Mouse (Mus musculus): Measurements from ENCODE around the gene 1810055G02Rik. TPM values are rescaled to one million over a fixed set of nuclear protein-coding genes. Genes with fewer than 3 reads are reported as not detected.

Gene 1810055G02Rik
- polyA plus RNA-seq, 1 experiment: 44.7 TPM

DNA sequence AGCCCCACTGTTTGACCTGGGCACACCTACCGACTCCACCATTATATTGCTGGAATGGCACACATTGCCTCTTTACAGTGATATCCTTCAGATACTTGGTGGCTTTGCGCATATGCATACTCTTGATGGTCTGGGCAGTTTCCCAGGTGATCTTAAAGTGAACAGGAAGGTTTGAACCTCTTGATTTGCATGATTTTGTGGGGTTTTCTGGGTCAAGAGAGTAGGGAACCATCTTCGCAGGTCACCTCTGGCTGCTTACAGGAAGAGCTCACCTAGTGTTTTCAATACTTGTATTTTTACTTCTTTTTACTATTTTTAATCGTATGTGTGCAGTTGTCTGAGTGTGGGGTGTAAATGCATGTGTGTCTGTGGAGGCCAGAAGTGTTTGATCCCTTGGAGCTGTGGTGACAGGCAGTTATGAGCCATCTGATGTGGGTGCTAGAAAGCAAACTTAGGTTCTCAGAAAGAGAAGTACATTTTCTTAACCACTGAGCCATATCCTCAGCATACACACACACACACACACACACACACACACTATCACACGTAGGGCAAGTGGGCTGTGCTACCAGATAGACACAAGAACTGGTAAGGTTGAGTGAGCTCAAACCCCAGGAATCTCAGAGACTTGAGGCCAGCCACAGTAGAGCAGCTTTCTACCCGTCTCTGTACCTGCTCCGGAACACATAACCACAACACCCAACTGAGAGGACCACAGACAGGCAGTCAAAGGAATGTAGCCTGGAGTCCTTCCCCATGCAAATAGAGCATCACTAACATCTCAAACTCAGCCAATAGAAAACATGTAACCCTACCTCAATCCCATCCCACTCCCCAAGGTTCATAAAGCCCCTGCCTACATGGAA is 22.9 kb downstream of the 1810055G02Rik start:
- Histone ChIP-seq H3K4me3 (ENCODE audit: insufficient read depth, low read length) (no peak overlapping the region), H3K4me1 (ENCODE audit: control insufficient read depth, insufficient read depth, low read length) (no peaks in the 10 kb centered on the region), H3K27ac (ENCODE audit: insufficient read depth, low read length) (no peak overlapping the region)
- TF ChIP-seq POLR2A (IDR thresholded peaks at IDR 0.05; ENCODE audit: extremely low read depth, insufficient read depth, low read length) (no peak), CTCF (IDR thresholded peaks at IDR 0.05; ENCODE audit: extremely low read depth, insufficient read depth, low read length) (no peak)

GRCm38 (mm10) chr19:3736001-3736400 is 27.9 kb downstream of the 1810055G02Rik start:
- Histone ChIP-seq H3K27ac (ENCODE audit: insufficient read depth, low read length) (no peak overlapping the region), H3K4me3 (ENCODE audit: insufficient read depth, low read length) (no peak overlapping the region)
- no peak for TF ChIP-seq CTCF (IDR thresholded peaks at IDR 0.05; ENCODE audit: extremely low read depth, insufficient read depth, low read length)
- no peak for TF ChIP-seq POLR2A (IDR thresholded peaks at IDR 0.05; ENCODE audit: extremely low read depth, insufficient read depth, low read length)

GRCm38 (mm10) chr19:3739650-3740049 is 31.6 kb downstream of the 1810055G02Rik start:
- TF ChIP-seq CTCF (IDR thresholded peaks at IDR 0.05; ENCODE audit: extremely low read depth, insufficient read depth, low read length) (no peak), POLR2A (IDR thresholded peaks at IDR 0.05; ENCODE audit: extremely low read depth, insufficient read depth, low read length) (no peak)
- no peaks in the 10 kb centered on the region for H3K4me1 ChIP-seq (ENCODE audit: control insufficient read depth, insufficient read depth, low read length)
- no peak overlapping the region for H3K27ac ChIP-seq (ENCODE audit: insufficient read depth, low read length)

More at GRCm38 (mm10) chr19:3736001-3736400, 27.9 kb downstream of the 1810055G02Rik start:
- H3K4me1 ChIP-seq (ENCODE audit: control insufficient read depth, insufficient read depth, low read length): no peaks in the 10 kb centered on the region

GRCm38 (mm10) chr19:3742716-3743115 is 34.6 kb downstream of the 1810055G02Rik start:
- Histone ChIP-seq H3K4me3 (ENCODE audit: insufficient read depth, low read length) (no peak overlapping the region), H3K27ac (ENCODE audit: insufficient read depth, low read length) (no peak overlapping the region), H3K4me1 (ENCODE audit: control insufficient read depth, insufficient read depth, low read length) (no peaks in the 10 kb centered on the region)
- no peak for TF ChIP-seq POLR2A (IDR thresholded peaks at IDR 0.05; ENCODE audit: extremely low read depth, insufficient read depth, low read length)
- no peak for TF ChIP-seq CTCF (IDR thresholded peaks at IDR 0.05; ENCODE audit: extremely low read depth, insufficient read depth, low read length)

More at GRCm38 (mm10) chr19:3739650-3740049, 31.6 kb downstream of the 1810055G02Rik start:
- no peak overlapping the region for H3K4me3 ChIP-seq (ENCODE audit: insufficient read depth, low read length)

GRCm38 (mm10) chr19:3743362-3743761 is 35.3 kb downstream of the 1810055G02Rik start:
- Histone ChIP-seq H3K27ac (ENCODE audit: insufficient read depth, low read length) (no peak overlapping the region), H3K4me3 (ENCODE audit: insufficient read depth, low read length) (no peak overlapping the region; the same call in 1 of the 2 replicates), H3K4me1 (ENCODE audit: control insufficient read depth, insufficient read depth, low read length) (no peaks in the 10 kb centered on the region)
- TF ChIP-seq CTCF (IDR thresholded peaks at IDR 0.05; ENCODE audit: extremely low read depth, insufficient read depth, low read length) (no peak), POLR2A (IDR thresholded peaks at IDR 0.05; ENCODE audit: extremely low read depth, insufficient read depth, low read length) (no peak)

- TF ChIP-seq CTCF (IDR thresholded peaks at IDR 0.05; ENCODE audit: extremely low read depth, insufficient read depth, low read length): no peak
- TF ChIP-seq POLR2A (IDR thresholded peaks at IDR 0.05; ENCODE audit: extremely low read depth, insufficient read depth, low read length): peak; percentile 33; the same call in 1 of the 2 replicates
- no peak overlapping the region for H3K27ac ChIP-seq (ENCODE audit: insufficient read depth, low read length)
- H3K4me3 ChIP-seq (ENCODE audit: insufficient read depth, low read length): peak overlapping the region; percentile 42
- no peaks in the 10 kb centered on the region for H3K4me1 ChIP-seq (ENCODE audit: control insufficient read depth, insufficient read depth, low read length)
Measured at GRCm38 (mm10) chr19:3743851-3744512, 35.9 kb downstream of the 1810055G02Rik start.

- no peak for TF ChIP-seq POLR2A (IDR thresholded peaks at IDR 0.05; ENCODE audit: extremely low read depth, insufficient read depth, low read length)
- TF ChIP-seq CTCF (IDR thresholded peaks at IDR 0.05; ENCODE audit: extremely low read depth, insufficient read depth, low read length): no peak
- H3K4me3 ChIP-seq (ENCODE audit: insufficient read depth, low read length): no peak overlapping the region
- H3K27ac ChIP-seq (ENCODE audit: insufficient read depth, low read length): no peak overlapping the region
- no peaks in the 10 kb centered on the region for H3K4me1 ChIP-seq (ENCODE audit: control insufficient read depth, insufficient read depth, low read length)
Measured at GRCm38 (mm10) chr19:3752621-3753239, 44.6 kb downstream of the 1810055G02Rik start.

DNA sequence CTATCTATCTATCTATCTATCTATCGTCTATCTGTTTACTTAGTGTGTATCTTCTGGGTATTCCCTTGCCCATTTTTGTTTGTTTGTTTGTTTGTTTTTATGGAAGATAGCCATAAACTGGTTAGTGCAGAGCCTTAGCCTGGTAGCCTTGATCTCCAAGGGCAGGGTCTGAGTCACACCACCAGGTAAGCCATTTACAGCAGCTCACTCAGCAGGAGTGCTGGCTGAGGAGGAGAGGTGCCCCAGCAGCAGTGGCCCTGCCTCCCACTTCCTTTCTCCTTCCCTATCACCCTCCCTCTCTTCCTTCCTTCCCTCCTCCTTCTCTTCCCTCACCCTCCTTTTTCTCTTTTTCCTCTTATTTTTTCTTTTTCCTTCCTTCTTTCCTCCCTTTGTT is 45.1 kb downstream of the 1810055G02Rik start:
- Histone ChIP-seq H3K4me3 (ENCODE audit: insufficient read depth, low read length) (no peak overlapping the region), H3K27ac (ENCODE audit: insufficient read depth, low read length) (no peak overlapping the region), H3K4me1 (ENCODE audit: control insufficient read depth, insufficient read depth, low read length) (no peaks in the 10 kb centered on the region)
- TF ChIP-seq CTCF (IDR thresholded peaks at IDR 0.05; ENCODE audit: extremely low read depth, insufficient read depth, low read length) (no peak), POLR2A (IDR thresholded peaks at IDR 0.05; ENCODE audit: extremely low read depth, insufficient read depth, low read length) (no peak)

DNA sequence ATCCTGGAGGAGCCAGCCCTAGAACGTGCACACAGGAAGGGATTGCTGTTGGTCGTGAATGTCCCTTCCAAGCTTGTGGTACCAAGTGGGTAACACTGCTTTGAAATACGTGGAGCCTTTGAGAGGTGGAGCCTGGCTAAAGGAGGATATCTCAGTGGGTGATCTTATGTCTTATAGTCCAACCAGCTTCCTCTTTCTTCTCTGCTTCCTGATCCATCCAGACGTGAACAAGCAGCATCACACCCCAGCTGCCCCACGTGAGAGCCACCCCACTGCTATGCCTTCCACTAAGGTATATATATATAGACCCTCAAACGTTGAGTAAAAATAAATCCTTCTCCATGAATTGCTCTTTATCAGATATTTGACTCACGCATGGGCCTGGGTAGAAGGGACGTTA is 45.6 kb downstream of the 1810055G02Rik start:
- H3K27ac ChIP-seq (ENCODE audit: insufficient read depth, low read length): no peak overlapping the region
- H3K4me3 ChIP-seq (ENCODE audit: insufficient read depth, low read length): no peak overlapping the region
- H3K4me1 ChIP-seq (ENCODE audit: control insufficient read depth, insufficient read depth, low read length): no peaks in the 10 kb centered on the region
- TF ChIP-seq CTCF (IDR thresholded peaks at IDR 0.05; ENCODE audit: extremely low read depth, insufficient read depth, low read length): no peak
- no peak for TF ChIP-seq POLR2A (IDR thresholded peaks at IDR 0.05; ENCODE audit: extremely low read depth, insufficient read depth, low read length)
